Mouse (Mus musculus) brain, embryonic 14.5 days (tissue): Measurements from ENCODE around the gene 4921524J17Rik.

Source experiments
- CTCF ChIP-seq: fragments of 200-500 bp; IDR thresholded peaks from 2 replicates; pipeline ENCODE4 v1.5.1; 2012; ENCODE audit warnings: inconsistent platforms, mild to moderate bottlenecking, moderate library complexity, borderline replicate concordance; ENCODE audit not compliant: insufficient read depth, insufficient read length; ENCODE audit errors: extremely low read depth
- POLR2A ChIP-seq: fragments of 200-500 bp; IDR thresholded peaks from 2 replicates; pipeline ENCODE4 v1.6.1; 2012; ENCODE audit warnings: mild to moderate bottlenecking, inconsistent platforms, borderline replicate concordance; ENCODE audit not compliant: poor library complexity, insufficient read depth, insufficient read length, severe bottlenecking; ENCODE audit errors: extremely low read depth

DNA sequence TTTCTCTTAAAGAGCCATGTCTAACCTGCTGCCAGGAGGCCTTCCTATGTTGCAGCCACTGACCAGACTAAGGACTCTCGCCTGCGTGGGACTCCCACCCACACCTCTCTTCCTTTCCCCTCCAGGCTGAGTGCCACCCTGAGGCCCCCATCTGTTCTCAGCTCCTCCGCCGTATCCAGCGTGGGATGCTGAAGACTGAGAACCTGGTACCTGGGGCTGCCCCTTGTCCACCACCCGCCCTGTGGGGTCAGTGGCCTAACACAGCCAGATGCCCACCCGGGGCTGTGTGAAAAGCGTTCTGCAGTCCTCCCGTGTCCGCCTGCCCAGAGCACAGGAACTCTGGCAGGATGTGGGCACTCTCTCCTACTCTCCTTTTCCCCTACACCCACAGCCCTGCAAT lies 26.7 kb downstream of the 4921524J17Rik start:
- TF ChIP-seq POLR2A (no peak), CTCF (no peak)
